Mouse (Mus musculus): ENCODE results near the gene Acap2. TPM values are rescaled to one million over a fixed set of nuclear protein-coding genes. Genes with fewer than 3 reads are reported as not detected.

Acap2 gene
- total and polyA plus RNA-seq, 3 experiments: 31.5 to 47.4 (median 36.9) TPM

DNA sequence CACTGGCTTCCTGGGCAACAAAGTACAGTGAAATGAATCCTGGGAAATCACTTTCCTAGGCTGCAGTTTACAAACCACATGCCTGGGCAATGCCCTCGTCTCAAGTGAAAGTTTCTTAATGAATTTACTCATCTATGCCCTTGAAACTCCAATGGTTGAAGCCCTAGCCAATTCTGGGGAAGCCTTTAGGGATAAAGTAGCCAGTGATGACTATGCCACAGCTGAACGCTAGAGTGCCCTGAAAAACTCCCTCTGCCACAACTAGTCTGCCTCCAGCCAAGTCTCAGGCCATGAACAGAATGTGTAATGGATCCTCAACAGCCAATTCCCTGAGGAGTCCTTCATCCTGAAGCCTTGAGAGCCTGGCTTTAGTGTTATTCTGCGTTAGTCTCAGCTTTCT lies 8.5 kb downstream of the Acap2 start:
- H3K4me2 ChIP-seq (ENCODE audit: insufficient read depth, low read depth, poor library complexity, severe bottlenecking): peak overlapping the region; percentile 73
- H3K27me3 ChIP-seq (replicated peaks): no peaks in the 10 kb centered on the region
- peaks cover 54% of the 10 kb centered on the region for H3K79me2 ChIP-seq (replicated peaks; ENCODE audit: control insufficient read depth, extremely low read depth, insufficient read depth, poor library complexity, severe bottlenecking)
- H3K9ac ChIP-seq (ENCODE audit: insufficient read depth, low read depth): peak overlapping the region; percentile 35
- H3K4me1 ChIP-seq (ENCODE audit: control insufficient read depth in 1 of 2, insufficient read depth in 2 of 2): peaks cover 20 to 77% of the 10 kb centered on the region in 2 experiments
- peak overlapping the region; percentile 69 for H3K27ac ChIP-seq (ENCODE audit: insufficient read depth, low read depth)
- H3K9me3 ChIP-seq (replicated peaks; ENCODE audit: low read length): no peaks in the 10 kb centered on the region
- TF ChIP-seq USF1 (IDR thresholded peaks at IDR 0.05; ENCODE audit: low read depth, low read length) (no peak), MAFK (IDR thresholded peaks at IDR 0.05; ENCODE audit: insufficient replicate concordance, low read length) (no peak), ETS1 (conservative IDR thresholded peaks at IDR 0.05; ENCODE audit: low read depth, low read length) (no peak; the same call in 1 of the 2 replicates), MAZ (IDR thresholded peaks at IDR 0.05; ENCODE audit: low read depth, low read length) (no peak), HCFC1 (IDR thresholded peaks at IDR 0.05; ENCODE audit: low read depth, low read length) (no peak), BHLHE40 (IDR thresholded peaks at IDR 0.05; ENCODE audit: low read depth, low read length) (no peak), ZKSCAN1 (IDR thresholded peaks at IDR 0.05; ENCODE audit: borderline replicate concordance, low read depth, low read length) (no peak), ELF1 (IDR thresholded peaks at IDR 0.05; ENCODE audit: low read depth, low read length) (0 out of 2 replicates have a peak, but pooled peaks have one; percentile 41), POLR2AphosphoS2 (IDR thresholded peaks at IDR 0.05; ENCODE audit: low read depth, low read length) (no peak), NELFE (IDR thresholded peaks at IDR 0.05; ENCODE audit: low read depth, low read length) (0 out of 2 replicates have a peak, but pooled peaks have one; percentile 36), ZMIZ1 (IDR thresholded peaks at IDR 0.05; ENCODE audit: low read depth, low read length) (0 out of 2 replicates have a peak, but pooled peaks have one; percentile 7), IRF4 (IDR thresholded peaks at IDR 0.05; ENCODE audit: low read depth, low read length) (peak; percentile 51), NRF1 (IDR thresholded peaks at IDR 0.05; ENCODE audit: low read depth, low read length) (no peak), CHD1 (IDR thresholded peaks at IDR 0.05; ENCODE audit: low read depth, low read length) (peak; percentile 54; the same call in 1 of the 2 replicates), CTCF (conservative IDR thresholded peaks at IDR 0.05 in 1 of 2, IDR thresholded peaks at IDR 0.05 in 1 of 2; ENCODE audit: low read depth in 2 of 2, low read length in 2 of 2) (peak in 1 of 2 experiments; percentile 41; a peak in 2 of 4 replicates), SIN3A (IDR thresholded peaks at IDR 0.05; ENCODE audit: low read length) (peak; percentile 49; the same call in 1 of the 2 replicates), E2F4 (IDR thresholded peaks at IDR 0.05; ENCODE audit: insufficient replicate concordance, low read depth, low read length) (no peak), JUN (IDR thresholded peaks at IDR 0.05; ENCODE audit: insufficient read depth, low read depth, low read length) (no peak), JUND (conservative IDR thresholded peaks at IDR 0.05; ENCODE audit: low read depth, low read length) (no peak), RCOR1 (conservative IDR thresholded peaks at IDR 0.05; ENCODE audit: low read depth, low read length) (no peak), SMC3 (IDR thresholded peaks at IDR 0.05; ENCODE audit: low read depth, low read length) (peak; percentile 26; the same call in 1 of the 2 replicates), POLR2A (IDR thresholded peaks at IDR 0.05; ENCODE audit: low read depth, low read length) (no peak), RAD21 (IDR thresholded peaks at IDR 0.05; ENCODE audit: low read depth, low read length) (peak; percentile 12), MXI1 (IDR thresholded peaks at IDR 0.05; ENCODE audit: low read depth, low read length) (0 out of 2 replicates have a peak, but pooled peaks have one; percentile 30), MEF2A (IDR thresholded peaks at IDR 0.05; ENCODE audit: borderline replicate concordance, low read depth, low read length) (0 out of 2 replicates have a peak, but pooled peaks have one; percentile 27), MYC (IDR thresholded peaks at IDR 0.05; ENCODE audit: low read depth, low read length) (no peak), MAX (IDR thresholded peaks at IDR 0.05; ENCODE audit: low read length) (peak; percentile 43; the same call in 1 of the 2 replicates), KAT2A (IDR thresholded peaks at IDR 0.05; ENCODE audit: insufficient replicate concordance, low read length) (0 out of 2 replicates have a peak, but pooled peaks have one; percentile 18), EP300 (IDR thresholded peaks at IDR 0.05; ENCODE audit: low read length) (0 out of 2 replicates have a peak, but pooled peaks have one; percentile 24), ZNF384 (IDR thresholded peaks at IDR 0.05; ENCODE audit: low read depth, low read length) (no peak), TCF12 (IDR thresholded peaks at IDR 0.05; ENCODE audit: low read depth, low read length) (0 out of 2 replicates have a peak, but pooled peaks have one; percentile 19), CHD2 (IDR thresholded peaks at IDR 0.05; ENCODE audit: low read length) (no peak)
- peaks cover 0 to 26% of the 10 kb centered on the region in 2 experiments for H3K36me3 ChIP-seq (replicated peaks in 1 of 2; ENCODE audit: control insufficient read depth in 1 of 2, insufficient read depth in 1 of 2, low read length in 1 of 2)
- in situ Hi-C loops (cut with MboI; ENCODE audit: low pct_ligation_motif_present, low pct_unique_long_range_greater_than_20kb, low sequenced_read_pairs): no loop called here
- dilution Hi-C loops (cut with MboI; ENCODE audit: extremely low pct_ligation_motif_present, extremely low pct_unique_long_range_greater_than_20kb, low sequenced_read_pairs): no loop called here
- H3K4me3 ChIP-seq (replicated peaks in 1 of 3; ENCODE audit: low read depth in 2 of 3, low read length in 2 of 3, poor library complexity in 1 of 3): peak overlapping the region; percentile 17 to 37 (median 30)
- peak; percentile 54 for DNase-seq (ENCODE audit: extremely low read depth)

Data from CH12.LX (cell line).